Mouse (Mus musculus) kidney, adult 2 months (tissue): Measurements from ENCODE around the gene Abl1.

Source experiments
- CTCF ChIP-seq: fragments of 200-500 bp; conservative IDR thresholded peaks from 2 replicates; pipeline ENCODE4 v1.5.1; 2011; ENCODE audit warnings: low read depth, mild to moderate bottlenecking, control low read depth, low read length, moderate library complexity, mixed read lengths; ENCODE audit not compliant: insufficient read depth, insufficient read length
- POLR2A ChIP-seq: fragments of 200-500 bp; IDR thresholded peaks from one replicate; pipeline ENCODE4 v1.6.1; 2011; ENCODE audit warnings: low read depth, low read length, control low read depth

DNA sequence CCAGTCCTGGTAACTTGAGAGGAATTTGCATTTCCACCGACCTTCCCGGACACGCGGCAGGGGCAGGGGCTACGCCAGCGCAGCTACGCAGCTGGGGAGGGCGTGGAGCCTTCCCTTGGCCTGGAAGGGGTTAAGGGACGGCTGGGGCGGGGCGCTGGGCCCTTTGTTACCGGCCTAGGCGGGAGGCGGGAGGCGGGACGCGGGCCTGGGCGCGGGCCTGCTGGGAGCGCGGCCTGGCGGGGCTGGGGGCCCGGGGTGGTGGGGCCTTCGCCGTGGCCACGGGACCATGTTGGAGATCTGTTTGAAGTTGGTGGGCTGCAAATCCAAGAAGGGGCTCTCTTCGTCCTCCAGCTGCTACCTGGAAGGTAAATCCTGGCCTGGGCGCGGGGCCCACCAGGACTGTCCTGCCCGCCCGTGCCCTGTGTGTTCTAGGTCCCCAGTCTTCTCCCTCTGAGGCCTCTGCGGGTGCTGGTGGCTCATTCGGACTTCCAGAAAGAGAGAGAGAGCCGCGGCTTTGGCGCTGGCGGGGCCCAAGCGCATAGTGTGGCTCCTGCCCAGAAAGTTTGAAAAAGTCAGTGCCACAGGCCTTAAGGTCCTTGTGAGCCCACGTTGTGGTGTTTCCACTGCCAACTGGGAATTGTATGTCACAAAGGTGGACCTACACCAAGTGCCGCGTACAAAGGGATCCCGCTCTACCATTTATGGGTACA, 71.7 kb downstream of the Abl1 start:
- no peak for TF ChIP-seq CTCF
- TF ChIP-seq POLR2A = no peak
